Mouse (Mus musculus) bone marrow, adult 2 months (tissue): ENCODE results near the gene Maml3.

Experiments used
- CTCF ChIP-seq: fragments of 200-500 bp; IDR thresholded peaks from 2 replicates; pipeline ENCODE4 v1.5.1; 2011; ENCODE audit warnings: low read length, control low read depth; ENCODE audit not compliant: control insufficient read depth, insufficient read depth
- POLR2A ChIP-seq: fragments of 200-500 bp; IDR thresholded peaks from 2 replicates; pipeline ENCODE4 v1.6.1; 2011; ENCODE audit warnings: low read depth, mild to moderate bottlenecking, control low read depth, low read length, borderline replicate concordance; ENCODE audit not compliant: control insufficient read depth

GRCm38 (mm10) chr3:51686316-51686715 lies 418.6 kb downstream of the Maml3 start:
- TF ChIP-seq CTCF (no peak), POLR2A (no peak)
